ENCODE assay signal across 9 mouse cellular contexts in the genomic region with DNA sequence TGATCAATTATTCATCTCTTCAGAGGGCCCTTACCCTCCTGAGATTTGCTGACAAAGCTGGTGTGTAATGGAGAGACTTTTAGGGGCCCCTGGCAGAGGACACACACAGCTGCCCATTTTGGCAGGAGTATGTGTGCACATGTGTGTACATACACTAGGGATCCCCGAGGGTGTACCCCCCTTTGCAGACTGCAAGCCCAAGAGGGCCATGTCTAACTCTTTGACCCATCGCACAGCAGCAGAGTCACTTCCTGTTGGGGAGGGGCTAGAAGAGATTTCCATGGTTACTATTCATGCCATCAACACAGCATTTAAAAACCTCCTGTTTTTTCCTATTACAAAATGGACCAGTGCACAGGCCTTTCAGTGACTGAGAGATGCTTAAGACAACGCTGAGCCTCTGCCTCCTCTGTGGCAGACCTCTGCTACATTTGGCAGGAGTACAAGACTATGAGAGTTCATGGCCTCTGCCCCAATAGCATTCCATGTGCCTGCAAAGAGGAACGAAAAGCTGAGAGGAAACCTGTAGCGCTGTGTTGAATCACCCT. TPM values are rescaled to one million over a fixed set of nuclear protein-coding genes. Genes with fewer than 3 reads are reported as not detected.
DNase-seq lines count a peak whose midpoint lies in the region; ATAC-seq and TF ChIP-seq lines count a peak whose summit lies in the region.
"Had no signal": no experiment of that assay in that cellular context is flagged by ENCODE, and none has a peak within 500 bp of the region (broad histone marks: within the 10 kb centered on the region; RNA-seq: fewer than 3 reads in every experiment).

No protein-coding gene starts in this region.

- no peak for TF ChIP-seq EP300 in liver, postnatal 0 days (IDR thresholded peaks at IDR 0.05; ENCODE audit: low read depth)

- ATAC-seq in liver, postnatal 0 days, result peak; percentile 26; the same call in 1 of the 2 replicates

- H3K9ac ChIP-seq in liver, postnatal 0 days (replicated peaks), result no peak overlapping the region
- H3K9ac ChIP-seq: heart, embryonic 15.5 days had no signal

- no peak for TF ChIP-seq CTCF in liver, postnatal 0 days (IDR thresholded peaks at IDR 0.05; ENCODE audit: low read depth)

- no peaks in the 10 kb centered on the region for H3K9me3 ChIP-seq in hindbrain, embryonic 10.5 days
- H3K9me3 ChIP-seq in liver, postnatal 0 days (ENCODE audit: low read length), result no peaks in the 10 kb centered on the region
- H3K9me3 ChIP-seq: heart, embryonic 15.5 days had no signal

- H3K4me1 ChIP-seq in hindbrain, embryonic 10.5 days (replicated peaks), result peaks cover 65% of the 10 kb centered on the region
- peaks cover 54% of the 10 kb centered on the region for H3K4me1 ChIP-seq in liver, postnatal 0 days (ENCODE audit: insufficient read depth)

- 65% methylated on average over 5 of the region's 5 CpGs for WGBS in hindbrain, embryonic 10.5 days
- WGBS in liver, postnatal 0 days (ENCODE audit: insufficient replicate concordance), result 28% methylated on average over 5 of the region's 5 CpGs

- peak overlapping the region; percentile 59; the same call in 1 of the 2 replicates for H3K27ac ChIP-seq in hindbrain, embryonic 10.5 days
- H3K27ac ChIP-seq in liver, postnatal 0 days (ENCODE audit: low read depth), result no peak overlapping the region
- H3K27ac ChIP-seq: heart, embryonic 15.5 days had no signal

- peaks cover 54% of the 10 kb centered on the region for H3K36me3 ChIP-seq in hindbrain, embryonic 10.5 days
- H3K36me3 ChIP-seq in liver, postnatal 0 days (replicated peaks; ENCODE audit: insufficient read depth, low read length), result peaks cover 3% of the 10 kb centered on the region
- H3K36me3 ChIP-seq: heart, embryonic 15.5 days had no signal

- H3K27me3 ChIP-seq in hindbrain, embryonic 10.5 days (ENCODE audit: insufficient read depth, poor library complexity, severe bottlenecking), result no peaks in the 10 kb centered on the region
- H3K27me3 ChIP-seq in liver, postnatal 0 days (ENCODE audit: insufficient read depth, low read length), result no peaks in the 10 kb centered on the region
- H3K27me3 ChIP-seq: heart, embryonic 15.5 days had no signal

- H3K4me3 ChIP-seq in hindbrain, embryonic 10.5 days, result no peak overlapping the region
- no peak overlapping the region for H3K4me3 ChIP-seq in liver, postnatal 0 days (ENCODE audit: low read depth, low read length)
- H3K4me3 ChIP-seq: heart, embryonic 15.5 days had no signal

- H3K4me2 ChIP-seq in liver, postnatal 0 days (ENCODE audit: low read depth, low read length), result no peak overlapping the region
- H3K4me2 ChIP-seq: heart, embryonic 15.5 days had no signal

- DNase-seq in heart, adult 11 months, result peak; percentile 96
- DNase-seq in heart, postnatal 4 days, result no peak
- peak; percentile 72 for DNase-seq in adrenal gland, adult 2 months
- no peak for DNase-seq in hindbrain, embryonic 10.5 days (ENCODE audit: low spot score)
- no peak for DNase-seq in liver, postnatal 0 days
- DNase-seq in retina, embryonic 14.5 days (ENCODE audit: low spot score), result peak; percentile 26
- no peak for DNase-seq in cerebellum, postnatal 10 days
- no peak for DNase-seq in right cerebral cortex, postnatal 10 days (ENCODE audit: low spot score in 2 of 2)

RNA-seq across cellular contexts. Expression of gene Tet3, which starts 46.0 kb away (rescaled TPM):
- total RNA-seq in heart, postnatal 4 days (2021), result 10 to 100 TPM; 51.7 to 56.7 TPM
- total RNA-seq in adrenal gland, adult 2 months (2021), result 10 to 100 TPM; 22.9 to 26.0 TPM
- 6.8 and 8.7 TPM in 2 replicates for polyA plus RNA-seq in adrenal gland, adult 2 months (2012; rRNA removed)
- 51.1 and 56.5 TPM in 2 replicates for polyA plus RNA-seq in hindbrain, embryonic 10.5 days (2016; fragmentation: Nextera tagmentation; extraction: Ambion mirVana)
- polyA plus RNA-seq in liver, postnatal 0 days (2015; fragmentation: Nextera tagmentation; extraction: Ambion mirVana), result 7.9 and 8.5 TPM in 2 replicates

Comparison
In these comparisons a context has a peak if more than half of its experiments do, and no peak if none do; other contexts are left out.
1. DNase-seq: peak in heart, adult 11 months (single experiment), adrenal gland, adult 2 months (single experiment) and retina, embryonic 14.5 days (single experiment); none in heart, postnatal 4 days (single experiment), hindbrain, embryonic 10.5 days (single experiment), liver, postnatal 0 days (single experiment), cerebellum, postnatal 10 days (0 of 2) and right cerebral cortex, postnatal 10 days (0 of 2).